Mouse (Mus musculus) MEL (cell line): ENCODE measurements around the gene Timm13. TPM values are rescaled to one million over a fixed set of nuclear protein-coding genes. Genes with fewer than 3 reads are reported as not detected.
A peak's percentile ranks its signal among the peaks of the same experiment; 100 is the strongest.

Experiments used
- DNase-seq: peaks from one replicate; pipeline ENCODE4 v3.0.0; 2011; ENCODE audit warnings: low read depth, low spot score
- H3K27ac ChIP-seq: 2 replicates; pipeline ENCODE4 v1.5.1; 2012; ENCODE audit warnings: low read depth, mild to moderate bottlenecking, control low read depth, low read length, moderate library complexity; ENCODE audit not compliant: control insufficient read depth
- H3K27me3 ChIP-seq, 2 experiments: fragments of 150-350 bp in 1 of 2; sonication (generic) in 1 of 2; 2 replicates each; pipeline ENCODE4 v1.6.1; 2012; ENCODE audit warnings: low read length in 2 of 2, mild to moderate bottlenecking in 2 of 2, improper control_type of control experiment in 1 of 2, moderate library complexity in 1 of 2; ENCODE audit not compliant: insufficient read depth in 2 of 2, control insufficient read depth in 1 of 2
- H3K36me3 ChIP-seq, 2 experiments: 2 replicates each; pipeline ENCODE4 v1.6.1; 2012 to 2014; ENCODE audit warnings: low read length in 2 of 2, improper control_type of control experiment in 1 of 2, inconsistent platforms in 1 of 2, mild to moderate bottlenecking in 1 of 2; ENCODE audit not compliant: insufficient read depth in 2 of 2, control insufficient read depth in 1 of 2
- H3K4me1 ChIP-seq, 2 experiments: fragments of 150-350 bp in 1 of 2; sonication (generic) in 1 of 2; 2 replicates each; pipeline ENCODE4 v1.6.1; 2012; ENCODE audit warnings: low read length in 2 of 2, improper control_type of control experiment in 1 of 2, mild to moderate bottlenecking in 1 of 2; ENCODE audit not compliant: insufficient read depth in 2 of 2, control insufficient read depth in 1 of 2
- H3K4me3 ChIP-seq, 2 experiments: fragments of 150-350 bp in 1 of 2; sonication (generic) in 1 of 2; 2 replicates each; pipeline ENCODE4 v1.5.1; 2012; ENCODE audit warnings: low read depth in 2 of 2, low read length in 2 of 2, mild to moderate bottlenecking in 2 of 2, moderate library complexity in 2 of 2, control low read depth in 1 of 2, improper control_type of control experiment in 1 of 2; ENCODE audit not compliant: control insufficient read depth in 1 of 2, insufficient read depth in 1 of 2
- H3K79me2 ChIP-seq: 2 replicates; pipeline ENCODE4 v1.6.1; 2012; ENCODE audit warnings: mild to moderate bottlenecking, low read length, moderate library complexity; ENCODE audit not compliant: control insufficient read depth, poor library complexity, insufficient read depth
- H3K9ac ChIP-seq: 2 replicates; pipeline ENCODE4 v1.6.1; 2012; ENCODE audit warnings: low read depth, mild to moderate bottlenecking, control low read depth, low read length, moderate library complexity; ENCODE audit not compliant: control insufficient read depth, poor library complexity, severe bottlenecking
- H3K9me3 ChIP-seq: fragments of 150-350 bp; sonication (generic); replicated peaks from 2 replicates; pipeline ENCODE4 v1.6.1; 2012; ENCODE audit warnings: mild to moderate bottlenecking, low read length, improper control_type of control experiment, moderate library complexity; ENCODE audit not compliant: insufficient read depth
- CHD1 ChIP-seq: IDR thresholded peaks from 2 replicates; pipeline ENCODE4 v1.6.1; 2012; ENCODE audit warnings: low read depth, mild to moderate bottlenecking, inconsistent platforms, low read length, improper control_type of control experiment
- CTCF ChIP-seq, 3 experiments: IDR thresholded peaks in 2 of 3; conservative IDR thresholded peaks in 1 of 3; 2 replicates each; pipeline ENCODE4 v1.5.1; 2011 to 2012; ENCODE audit warnings: low read length in 3 of 3, low read depth in 2 of 3, mild to moderate bottlenecking in 2 of 3, improper control_type of control experiment in 1 of 3, inconsistent platforms in 1 of 3, mixed read lengths in 1 of 3, moderate library complexity in 1 of 3; ENCODE audit not compliant: control insufficient read depth in 1 of 3, insufficient read depth in 1 of 3, poor library complexity in 1 of 3, severe bottlenecking in 1 of 3
- E2F4 ChIP-seq: IDR thresholded peaks from 2 replicates; pipeline ENCODE4 v1.6.1; 2011; ENCODE audit warnings: low read depth, low read length, improper control_type of control experiment, borderline replicate concordance
- ELF1 ChIP-seq: IDR thresholded peaks from 2 replicates; pipeline ENCODE4 v1.6.1; 2014; ENCODE audit warnings: low read depth, mild to moderate bottlenecking, inconsistent platforms, low read length, improper control_type of control experiment, moderate library complexity
- GATA1 ChIP-seq: IDR thresholded peaks from 2 replicates; pipeline ENCODE4 v1.6.1; 2011; ENCODE audit warnings: low read depth, low read length, improper control_type of control experiment
- HCFC1 ChIP-seq: IDR thresholded peaks from 2 replicates; pipeline ENCODE4 v1.6.1; 2012; ENCODE audit warnings: low read depth, mild to moderate bottlenecking, inconsistent platforms, low read length, improper control_type of control experiment, moderate library complexity
- KAT2A ChIP-seq: conservative IDR thresholded peaks from 2 replicates; pipeline ENCODE4 v1.6.1; 2012; ENCODE audit warnings: low read depth, low read length, improper control_type of control experiment, inconsistent platforms
- MAFK ChIP-seq: IDR thresholded peaks from 2 replicates; pipeline ENCODE4 v1.6.1; 2011; ENCODE audit warnings: low read depth, mild to moderate bottlenecking, low read length, improper control_type of control experiment, borderline replicate concordance
- MAX ChIP-seq: IDR thresholded peaks from 2 replicates; pipeline ENCODE4 v1.6.1; 2011; ENCODE audit warnings: low read length, improper control_type of control experiment
- MAZ ChIP-seq: IDR thresholded peaks from 2 replicates; pipeline ENCODE4 v1.6.1; 2012; ENCODE audit warnings: low read depth, mild to moderate bottlenecking, inconsistent platforms, low read length, improper control_type of control experiment
- MEF2A ChIP-seq: IDR thresholded peaks from 2 replicates; pipeline ENCODE4 v1.6.1; 2014; ENCODE audit warnings: low read depth, mild to moderate bottlenecking, inconsistent platforms, low read length, improper control_type of control experiment; ENCODE audit not compliant: poor library complexity, insufficient replicate concordance, severe bottlenecking; ENCODE audit errors: extremely low read depth
- MXI1 ChIP-seq: IDR thresholded peaks from 2 replicates; pipeline ENCODE4 v1.6.1; 2011; ENCODE audit warnings: mild to moderate bottlenecking, low read depth, low read length, improper control_type of control experiment
- MYB ChIP-seq: IDR thresholded peaks from 2 replicates; pipeline ENCODE4 v1.6.1; 2011; ENCODE audit warnings: mild to moderate bottlenecking, low read depth, low read length, improper control_type of control experiment
- MYC ChIP-seq: IDR thresholded peaks from 2 replicates; pipeline ENCODE4 v1.6.1; 2011; ENCODE audit warnings: low read depth, mild to moderate bottlenecking, low read length, improper control_type of control experiment, moderate library complexity
- NELFE ChIP-seq: IDR thresholded peaks from 2 replicates; pipeline ENCODE4 v1.6.1; 2011; ENCODE audit warnings: low read depth, low read length, improper control_type of control experiment
- NRF1 ChIP-seq: IDR thresholded peaks from 2 replicates; pipeline ENCODE4 v1.6.1; 2014; ENCODE audit warnings: low read depth, mild to moderate bottlenecking, inconsistent platforms, low read length, improper control_type of control experiment, moderate library complexity; ENCODE audit not compliant: poor library complexity, insufficient read depth, severe bottlenecking
- POLR2A ChIP-seq, 2 experiments: IDR thresholded peaks; 2 replicates each; pipeline ENCODE4 v1.6.1; 2011 to 2012; ENCODE audit warnings: low read length in 2 of 2, mild to moderate bottlenecking in 2 of 2, control low read depth in 1 of 2, improper control_type of control experiment in 1 of 2, low read depth in 1 of 2, moderate library complexity in 1 of 2; ENCODE audit not compliant: control insufficient read depth in 1 of 2, insufficient read depth in 1 of 2, poor library complexity in 1 of 2
- POLR2AphosphoS2 ChIP-seq: IDR thresholded peaks from 2 replicates; pipeline ENCODE4 v1.6.1; 2011; ENCODE audit warnings: low read length, improper control_type of control experiment
- POLR2AphosphoS5 ChIP-seq: IDR thresholded peaks from 2 replicates; pipeline ENCODE4 v1.6.1; 2012; ENCODE audit warnings: low read depth, borderline replicate concordance, mild to moderate bottlenecking, inconsistent platforms, low read length, moderate library complexity, mixed read lengths
- RAD21 ChIP-seq: IDR thresholded peaks from 2 replicates; pipeline ENCODE4 v1.6.1; 2011; ENCODE audit warnings: mild to moderate bottlenecking, low read depth, low read length, improper control_type of control experiment
- RCOR1 ChIP-seq: IDR thresholded peaks from 2 replicates; pipeline ENCODE4 v1.6.1; 2012; ENCODE audit warnings: low read depth, mild to moderate bottlenecking, inconsistent platforms, low read length, improper control_type of control experiment
- SIN3A ChIP-seq: IDR thresholded peaks from 2 replicates; pipeline ENCODE4 v1.6.1; 2012; ENCODE audit warnings: low read length, improper control_type of control experiment, inconsistent platforms
- SMC3 ChIP-seq: IDR thresholded peaks from 2 replicates; pipeline ENCODE4 v1.6.1; 2011; ENCODE audit warnings: low read depth, low read length, improper control_type of control experiment
- TBP ChIP-seq: IDR thresholded peaks from 2 replicates; pipeline ENCODE4 v1.8.0; 2011; ENCODE audit warnings: low read depth, low read length, improper control_type of control experiment
- TCF12 ChIP-seq: IDR thresholded peaks from 2 replicates; pipeline ENCODE4 v1.6.1; 2014; ENCODE audit warnings: low read depth, mild to moderate bottlenecking, inconsistent platforms, low read length, improper control_type of control experiment, moderate library complexity
- ZC3H11A ChIP-seq: IDR thresholded peaks from 2 replicates; pipeline ENCODE4 v1.6.1; 2012; ENCODE audit warnings: low read depth, mild to moderate bottlenecking, inconsistent platforms, low read length, improper control_type of control experiment
- ZKSCAN1 ChIP-seq: IDR thresholded peaks from 2 replicates; pipeline ENCODE4 v1.6.1; 2012; ENCODE audit warnings: low read depth, mild to moderate bottlenecking, inconsistent platforms, low read length, improper control_type of control experiment, moderate library complexity
- ZMIZ1 ChIP-seq: IDR thresholded peaks from 2 replicates; pipeline ENCODE4 v1.6.1; 2012; ENCODE audit warnings: low read depth, mild to moderate bottlenecking, inconsistent platforms, low read length, improper control_type of control experiment, moderate library complexity
- ZNF384 ChIP-seq: IDR thresholded peaks from 2 replicates; pipeline ENCODE4 v1.6.1; 2012; ENCODE audit warnings: low read depth, mild to moderate bottlenecking, inconsistent platforms, low read length, improper control_type of control experiment
- polyA plus RNA-seq, 2 experiments: library from polyadenylated mRNA; stranded (reverse) in 1 of 2; unstranded in 1 of 2; fragments of >175 nt in 1 of 2; fragments of >200 nt in 1 of 2; gene quantifications; 2 replicates each; pipeline versions ENCODE4 v1.2.1 to v1.2.4; 2012; ENCODE audit warnings: low replicate concordance in 2 of 2, low read depth in 1 of 2; ENCODE audit not compliant: insufficient read length in 2 of 2, insufficient read depth in 1 of 2, missing spikeins in 1 of 2
- total RNA-seq: library from RNA; depleted of rRNA; stranded (reverse); fragments of 300-350 nt; gene quantifications from 2 replicates; pipeline ENCODE4 v1.2.3, GENCODE M21; 2012

The Timm13 gene
- total and polyA plus RNA-seq, 3 experiments, result 329 to 645 (median 349) TPM

GRCm38 (mm10) chr10:80855749-80856073 is 45.1 kb downstream of the Timm13 start:
- H3K4me1 ChIP-seq, result peaks cover 19 to 43% of the 10 kb centered on the region in 2 experiments
- no peaks in the 10 kb centered on the region for H3K9me3 ChIP-seq
- no peak for TF ChIP-seq E2F4
- TF ChIP-seq MEF2A, result no peak
- no peak for TF ChIP-seq HCFC1
- 0 out of 2 replicates have a peak, but pooled peaks have one; percentile 41 for TF ChIP-seq SIN3A
- TF ChIP-seq CHD1, result 0 out of 2 replicates have a peak, but pooled peaks have one; percentile 67
- peak overlapping the region; percentile 83 for H3K9ac ChIP-seq
- DNase-seq, result peak; percentile 59
- H3K27me3 ChIP-seq, result no peaks in the 10 kb centered on the region
- H3K4me3 ChIP-seq, result peak overlapping the region; percentile 90 to 98
- peaks cover 64% of the 10 kb centered on the region for H3K79me2 ChIP-seq
- H3K27ac ChIP-seq, result peak overlapping the region; percentile 37
- H3K36me3 ChIP-seq, result peaks cover 2 to 31% of the 10 kb centered on the region in 2 experiments; a peak in 2 of 4 replicates

DNA sequence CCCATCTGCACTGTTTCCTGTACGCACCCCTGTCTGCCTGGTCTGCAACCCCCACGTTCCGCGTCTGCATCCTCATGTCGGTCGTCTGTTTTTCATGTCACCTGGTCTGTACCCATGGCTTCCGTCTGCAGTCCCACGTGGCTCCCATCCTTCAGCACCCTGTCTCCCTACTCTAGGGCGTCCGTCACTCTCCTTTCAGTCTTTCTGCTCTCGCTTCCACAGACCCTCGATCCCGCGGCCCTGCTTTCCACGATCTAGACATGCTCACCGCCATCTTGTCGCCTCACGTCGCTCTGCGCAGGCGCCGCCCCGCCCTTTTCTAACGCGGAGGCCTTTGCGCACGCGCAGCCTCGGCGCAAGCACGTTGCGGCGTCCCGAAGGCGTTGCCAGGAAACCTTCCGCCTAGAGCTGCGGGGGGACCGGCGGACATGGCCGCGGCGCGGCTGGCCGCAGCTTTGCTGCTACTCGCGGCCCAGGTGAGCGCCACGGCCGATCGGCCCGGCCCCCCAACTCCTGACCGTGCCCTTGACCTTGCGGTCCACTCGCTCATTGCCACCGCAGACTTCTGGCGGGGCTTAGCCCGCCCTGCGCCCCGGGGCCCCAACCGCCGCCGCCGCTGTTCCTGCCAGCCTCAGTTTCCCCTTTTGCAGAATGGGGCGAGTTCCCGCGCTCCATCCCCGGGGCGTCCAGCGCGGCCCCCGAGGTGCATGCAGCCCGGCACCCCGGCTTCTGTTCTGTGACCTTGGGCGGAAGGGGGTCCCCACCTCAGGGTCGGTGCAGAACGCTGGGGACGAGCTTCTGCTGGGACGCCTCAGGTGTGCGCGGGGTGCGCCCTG is 45.6 kb downstream of the Timm13 start, which contains the start of the genes Lsm7 and Sppl2b:
TSS of gene Lsm7 (minus strand) at position 297 of the 836 bp plus-strand sequence.
TSS of gene Sppl2b (plus strand) at position 363 of the 836 bp plus-strand sequence.
- Histone ChIP-seq H3K4me1 (peaks cover 19 to 43% of the 10 kb centered on the region in 2 experiments), H3K36me3 (peaks cover 2 to 31% of the 10 kb centered on the region in 2 experiments; a peak in 2 of 4 replicates), H3K9ac (peak within 1 kb of the TSS; percentile 98), H3K79me2 (peaks cover 64% of the 10 kb centered on the region), H3K27ac (peak within 1 kb of the TSS; percentile 84), H3K27me3 (no peaks in the 10 kb centered on the region), H3K9me3 (no peaks in the 10 kb centered on the region), H3K4me3 (peak within 1 kb of the TSS; percentile 90 to 98)
- peak; percentile 97 for DNase-seq
- TF ChIP-seq NRF1 (peak; percentile 99), POLR2AphosphoS2 (no peak; the same call in 1 of the 2 replicates), MAX (peak; percentile 86), CHD1 (peak; percentile 15; the same call in 1 of the 2 replicates), HCFC1 (peak; percentile 90), ZNF384 (no peak), ZKSCAN1 (no peak), GATA1 (no peak), TCF12 (peak; percentile 47; the same call in 1 of the 2 replicates), MAZ (no peak; the same call in 1 of the 2 replicates), CTCF (IDR thresholded peaks at IDR 0.05 in 2 of 3, conservative IDR thresholded peaks at IDR 0.05 in 1 of 3; ENCODE audit: control insufficient read depth in 1 of 3, insufficient read depth in 1 of 3, low read depth in 2 of 3, low read length in 3 of 3, poor library complexity in 1 of 3, severe bottlenecking in 1 of 3) (no peak), SMC3 (no peak), NELFE (peak; percentile 95), ZC3H11A (no peak), POLR2A (IDR thresholded peaks at IDR 0.05; ENCODE audit: control insufficient read depth in 1 of 2, insufficient read depth in 1 of 2, low read depth in 1 of 2, low read length in 2 of 2, poor library complexity in 1 of 2) (peak; percentile 86 to 91), TBP (peak; percentile 67; the same call in 1 of the 2 replicates), E2F4 (no peak), MXI1 (peak; percentile 97), MAFK (no peak), MYB (no peak), POLR2AphosphoS5 (no peak), ZMIZ1 (peak; percentile 88), RCOR1 (no peak), MYC (peak; percentile 95), KAT2A (no peak; the same call in 1 of the 2 replicates), RAD21 (no peak), ELF1 (peak; percentile 51; the same call in 1 of the 2 replicates)
